In the genomic region with DNA sequence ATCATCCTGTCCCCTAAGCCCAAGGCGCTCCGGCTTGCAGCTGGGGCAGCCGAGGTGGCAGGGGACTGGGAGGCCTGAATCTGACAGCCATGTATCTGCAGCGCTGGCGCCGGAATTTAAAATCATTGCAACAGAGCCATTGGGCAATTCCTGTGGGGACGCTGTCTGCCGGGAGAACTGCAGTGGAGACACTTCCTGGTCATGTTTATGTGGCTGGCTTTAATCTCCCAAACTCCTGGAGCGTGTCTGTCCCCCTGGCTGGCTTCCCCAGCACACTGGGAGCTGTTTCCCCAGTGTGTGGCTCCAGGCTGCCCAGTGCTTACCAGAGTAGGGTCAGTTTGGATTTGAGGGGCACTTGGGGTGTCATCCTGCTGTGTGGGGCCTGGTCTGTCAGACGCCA, we compare ENCODE assay signal across 8 mouse cellular contexts.
DNase-seq lines count a peak whose midpoint lies in the region; ATAC-seq and TF ChIP-seq lines count a peak whose summit lies in the region.

No protein-coding gene starts in this region.

- intact Hi-C loops in heart, postnatal 10 days (cut with DNase I): no loop called here

- H3K9ac ChIP-seq in liver, embryonic 11.5 days (ENCODE audit: low read depth, low read length): no peak overlapping the region
- no peak overlapping the region for H3K9ac ChIP-seq in stomach, postnatal 0 days (ENCODE audit: low read length)

- no peaks in the 10 kb centered on the region for H3K27me3 ChIP-seq in liver, embryonic 11.5 days (replicated peaks; ENCODE audit: control insufficient read depth, insufficient read depth, low read length)
- H3K27me3 ChIP-seq in stomach, postnatal 0 days (ENCODE audit: control insufficient read depth, insufficient read depth, low read length): no peaks in the 10 kb centered on the region

- H3K36me3 ChIP-seq in liver, embryonic 11.5 days (ENCODE audit: control insufficient read depth, insufficient read depth, low read length): no peaks in the 10 kb centered on the region
- H3K36me3 ChIP-seq in stomach, postnatal 0 days (ENCODE audit: control insufficient read depth, insufficient read depth, low read length): no peaks in the 10 kb centered on the region

- no peak overlapping the region for H3K4me3 ChIP-seq in liver, embryonic 11.5 days (ENCODE audit: low read depth, low read length)
- no peak overlapping the region for H3K4me3 ChIP-seq in stomach, postnatal 0 days (ENCODE audit: low read depth, low read length)

- peak; percentile 34 for TF ChIP-seq CTCF in stomach, postnatal 0 days (IDR thresholded peaks at IDR 0.05; ENCODE audit: low read depth)

- peak; percentile 65 for DNase-seq in 3T3-L1 (ENCODE audit: low read depth, low spot score)
- DNase-seq in adrenal gland, postnatal 36 days: peak; percentile 71 to 74
- DNase-seq in heart, postnatal 10 days: peak; percentile 69 to 71
- peak; percentile 43 for DNase-seq in liver, embryonic 11.5 days (ENCODE audit: low spot score)
- DNase-seq in stomach, postnatal 0 days (ENCODE audit: low spot score): peak; percentile 27
- DNase-seq in layer of hippocampus, adult 9-10 months (ENCODE audit: low spot score): no peak
- DNase-seq in left cerebral cortex, adult 9 months (ENCODE audit: low spot score in 2 of 2): no peak
- DNase-seq in frontal cortex, adult 2 months (ENCODE audit: extremely low spot score in 1 of 2, low spot score in 1 of 2): no peak

- WGBS in liver, embryonic 11.5 days: 53% methylated on average over 10 of the region's 10 CpGs
- WGBS in stomach, postnatal 0 days: 37% methylated on average over 10 of the region's 10 CpGs

- no peaks in the 10 kb centered on the region for H3K9me3 ChIP-seq in liver, embryonic 11.5 days (ENCODE audit: control insufficient read depth, low read length)
- no peaks in the 10 kb centered on the region for H3K9me3 ChIP-seq in stomach, postnatal 0 days (ENCODE audit: control insufficient read depth, low read length)

- ATAC-seq in liver, embryonic 11.5 days (replicated peaks; ENCODE audit: low FRiP score): no peak; the same call in 1 of the 2 replicates
- ATAC-seq in stomach, postnatal 0 days (ENCODE audit: low FRiP score, low TSS enrichment): peak; percentile 16; the same call in 1 of the 2 replicates

- H3K4me2 ChIP-seq in liver, embryonic 11.5 days: no peak overlapping the region
- H3K4me2 ChIP-seq in stomach, postnatal 0 days (replicated peaks; ENCODE audit: low read depth): no peak overlapping the region

- TF ChIP-seq EP300 in stomach, postnatal 0 days (optimal IDR thresholded peaks at IDR 0.05): no peak

- peak overlapping the region; percentile 16; the same call in 1 of the 2 replicates for H3K27ac ChIP-seq in liver, embryonic 11.5 days (ENCODE audit: low read depth, low read length)
- peak overlapping the region; percentile 59 for H3K27ac ChIP-seq in stomach, postnatal 0 days (replicated peaks)

- H3K4me1 ChIP-seq in liver, embryonic 11.5 days (replicated peaks; ENCODE audit: control insufficient read depth, insufficient read depth, low read length): peaks cover 3% of the 10 kb centered on the region; the same call in 1 of the 2 replicates
- H3K4me1 ChIP-seq in stomach, postnatal 0 days (replicated peaks; ENCODE audit: control insufficient read depth, insufficient read depth): 0 out of 2 replicates have a peak, but pooled peaks cover 3% of the 10 kb centered on the region

Comparison
In these comparisons a context has a peak if more than half of its experiments do, and no peak if none do; other contexts are left out.
1. DNase-seq: peak in 3T3-L1 (single experiment), adrenal gland, postnatal 36 days (2 of 2), heart, postnatal 10 days (2 of 2), liver, embryonic 11.5 days (single experiment) and stomach, postnatal 0 days (single experiment); none in layer of hippocampus, adult 9-10 months (single experiment), left cerebral cortex, adult 9 months (0 of 2) and frontal cortex, adult 2 months (0 of 2).